Mouse (Mus musculus) urinary bladder, adult 2 months (tissue): ENCODE data around the gene Cerk. TPM values are rescaled to one million over a fixed set of nuclear protein-coding genes. Genes with fewer than 3 reads are reported as not detected.

Experiments
- DNase-seq: peaks from one replicate; pipeline ENCODE4 v3.0.0; 2022; ENCODE audit warnings: low spot score
- polyA plus RNA-seq: library from polyadenylated mRNA; depleted of rRNA; stranded (reverse); fragments of >200 nt; gene quantifications from 2 replicates; pipeline ENCODE4 v1.2.3, GENCODE M21; 2012; rRNA removed

Gene Cerk
- polyA plus RNA-seq, 1 experiment = 10.9 TPM

DNA sequence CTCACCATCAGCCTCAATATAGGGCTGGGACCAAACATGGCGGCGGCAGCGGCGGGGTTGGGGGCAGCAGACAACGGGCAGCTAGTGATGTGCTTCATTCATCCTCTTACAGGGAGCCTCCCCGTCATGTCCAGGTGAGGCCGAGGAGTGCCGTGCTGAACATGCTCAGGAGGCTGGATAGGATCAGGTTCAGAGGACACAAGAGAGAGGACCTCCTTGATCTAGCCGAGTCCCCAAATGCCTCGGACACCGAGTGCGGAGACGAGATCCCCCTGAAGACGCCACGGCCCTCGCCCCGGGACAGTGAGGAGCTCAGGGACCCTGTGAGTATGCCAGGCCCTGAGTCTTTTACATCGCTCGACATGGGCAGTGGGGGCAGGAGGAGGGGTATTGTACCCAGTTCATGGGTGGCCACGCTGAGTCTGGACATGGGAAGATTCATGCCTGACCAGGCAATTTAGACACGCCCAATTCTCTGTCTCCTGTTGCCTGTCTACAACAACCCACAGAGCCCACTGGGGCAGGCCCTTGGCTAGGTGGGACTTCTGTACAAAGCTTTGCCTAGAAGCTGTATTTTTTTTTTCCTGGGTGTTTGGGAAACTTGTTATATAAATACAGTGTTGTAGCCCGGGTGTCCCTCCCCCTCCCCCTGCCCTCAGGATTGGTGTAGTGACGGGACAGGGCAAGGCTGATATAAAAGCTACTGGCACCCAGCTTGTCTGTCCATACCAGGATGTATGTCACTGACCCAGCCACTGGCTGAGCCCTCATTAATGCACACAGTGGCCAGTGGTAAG lies 94.5 kb downstream of the Cerk start:
- no peak for DNase-seq

DNA sequence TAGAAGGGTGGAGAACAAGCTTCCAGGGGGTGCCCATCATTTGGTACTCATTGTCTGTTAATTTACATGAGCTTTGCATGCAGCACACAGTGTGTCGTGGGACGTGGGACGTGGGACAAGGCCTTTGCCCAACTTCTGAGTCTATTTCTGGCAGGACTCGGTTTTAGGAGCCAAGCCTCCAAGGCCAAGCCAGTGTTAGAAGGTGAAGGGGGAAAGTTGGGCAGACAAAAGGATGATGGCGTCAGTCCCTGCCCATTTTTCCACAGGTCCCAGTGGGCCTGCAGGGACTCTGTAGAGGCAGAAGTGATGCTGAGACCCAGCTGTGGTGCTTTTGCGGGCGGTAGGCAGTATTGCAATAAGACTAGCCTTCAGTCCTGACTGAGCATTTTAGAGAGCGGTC lies 95.4 kb downstream of the Cerk start:
- no peak for DNase-seq

DNA sequence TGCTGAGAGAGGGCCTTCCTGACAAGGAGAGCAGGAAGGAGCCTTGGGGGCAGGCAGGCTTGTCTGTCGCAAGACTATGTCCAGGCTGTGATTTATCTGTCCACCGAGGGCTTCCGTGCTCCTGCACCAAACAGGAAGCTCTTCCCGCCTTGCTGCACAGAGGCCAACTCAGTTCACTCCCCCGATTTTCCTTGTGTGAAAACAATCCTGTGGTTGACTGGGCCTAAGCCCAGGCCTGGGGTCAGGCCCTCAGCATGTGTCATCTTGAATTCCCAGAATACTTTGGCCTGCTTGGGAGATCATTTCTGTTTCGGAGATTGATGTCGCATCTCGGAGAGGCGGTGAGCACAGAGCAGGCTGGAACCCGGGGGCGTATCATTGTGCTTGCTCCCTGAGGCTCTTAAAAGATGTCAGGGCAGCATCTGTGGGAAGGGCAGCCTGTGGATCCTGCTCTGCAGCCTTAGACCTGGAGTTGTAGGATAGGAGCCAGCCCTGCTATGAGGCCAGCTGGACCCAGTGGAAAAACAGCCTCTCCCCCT lies 95.9 kb downstream of the Cerk start:
- DNase-seq = no peak

Other genes with a start within 250 kb of the Cerk start
- 0.80 and 1.0 TPM in 2 replicates for gene Celsr1, start 152.4 kb downstream of the Cerk start, polyA plus RNA-seq
- gene Gramd4, start 128.4 kb downstream of the Cerk start, polyA plus RNA-seq = 13.2 and 17.5 TPM in 2 replicates
- gene Tbc1d22a, start 28.3 kb upstream of the Cerk start, polyA plus RNA-seq = 19.0 and 21.0 TPM in 2 replicates